Mouse (Mus musculus) small intestine, adult 2 months (tissue): ENCODE data around the gene Gsta3.
"Not testable (repeated sequence)": the region's sequence is repeated elsewhere in the genome, so short reads cannot be mapped to it uniquely, and the experiment has no call there.

ENCODE experiments used
- CTCF ChIP-seq: fragments of 200-500 bp; IDR thresholded peaks from 2 replicates; pipeline ENCODE4 v1.5.1; 2012; ENCODE audit warnings: low read depth, mild to moderate bottlenecking, control low read depth, inconsistent platforms, low read length, moderate library complexity, mixed read lengths; ENCODE audit not compliant: insufficient replicate concordance, insufficient read length; ENCODE audit errors: extremely low read depth
- POLR2A ChIP-seq: fragments of 200-500 bp; IDR thresholded peaks from 2 replicates; pipeline ENCODE4 v1.6.1; 2012; ENCODE audit warnings: low read depth, mild to moderate bottlenecking, control low read depth, inconsistent platforms, low read length, moderate library complexity

DNA sequence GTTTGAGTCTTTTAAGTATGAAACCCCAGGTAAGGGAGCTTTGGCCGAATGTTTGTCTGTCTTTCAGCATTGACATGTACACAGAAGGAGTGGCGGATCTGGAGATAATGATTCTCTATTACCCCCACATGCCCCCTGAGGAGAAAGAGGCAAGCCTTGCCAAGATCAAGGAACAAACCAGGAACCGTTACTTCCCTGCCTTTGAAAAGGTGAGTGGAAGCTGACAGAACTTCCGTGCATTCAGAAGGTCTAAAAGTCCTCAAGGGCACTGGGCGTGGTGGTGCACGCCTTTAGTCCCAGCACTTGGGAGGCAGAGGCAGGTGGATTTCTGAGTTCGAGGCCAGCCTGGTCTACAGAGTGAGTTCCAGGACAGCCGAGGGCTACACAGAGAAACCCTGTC lies 19.6 kb downstream of the Gsta3 start:
- TF ChIP-seq CTCF, POLR2A: not testable (repeated sequence)
